Mouse (Mus musculus): ENCODE data around the gene Fancm. TPM values are rescaled to one million over a fixed set of nuclear protein-coding genes. Genes with fewer than 3 reads are reported as not detected.
A peak's percentile ranks its signal among the peaks of the same experiment; 100 is the strongest.
"Not testable (repeated sequence)": the region's sequence is repeated elsewhere in the genome, so short reads cannot be mapped to it uniquely, and the experiment has no call there.

Fancm gene
- total RNA-seq, 4 experiments from 2014 or later, result 3.4 to 4.2 (median 4.0) TPM

GRCm38 (mm10) chr12:65119451-65119850, 44.0 kb downstream of the Fancm start:
- DNase-seq (ENCODE audit: low spot score), result no peak

GRCm38 (mm10) chr12:65136121-65136520, 60.7 kb downstream of the Fancm start:
- DNase-seq (ENCODE audit: low spot score), result not testable (repeated sequence)

- peak; percentile 94 for DNase-seq (ENCODE audit: low spot score)
Observed at GRCm38 (mm10) chr12:65172021-65172951, 96.9 kb downstream of the Fancm start, which contains the start of gene Mis18bp1. Gene Mis18bp1 (minus strand): TSS chr12:65172604.

- DNase-seq (ENCODE audit: low spot score), result not testable (repeated sequence)
Observed at GRCm38 (mm10) chr12:65172959-65173358, 97.6 kb downstream of the Fancm start.

GRCm38 (mm10) chr12:65173736-65174135, 98.3 kb downstream of the Fancm start:
- DNase-seq (ENCODE audit: low spot score), result no peak

Other genes starting within 250 kb of the Fancm start
- gene Gm527, start 157.7 kb upstream of the Fancm start, total RNA-seq (2022), result 1 to 10 TPM; 1.8 to 3.3 (median 2.9) TPM
- gene Klhl28, start 110.1 kb upstream of the Fancm start, total RNA-seq (2022), result 10 to 100 TPM in 3 of 4 experiments, 1 to 10 TPM in 1; 8.8 to 14.1 (median 11.0) TPM
- 10 to 100 TPM in 1 of 4 experiments, 1 to 10 TPM in 3; 9.3 to 13.6 (median 9.7) TPM for gene Togaram1, start 109.8 kb upstream of the Fancm start, total RNA-seq (2022)
- gene Prpf39, start 39.3 kb upstream of the Fancm start, total RNA-seq (2022), result 10 to 100 TPM; 10.7 to 13.4 (median 11.9) TPM
- gene Fkbp3, start 1.6 kb upstream of the Fancm start, total RNA-seq (2022), result 100 to 1,000 TPM; 246 to 282 (median 260) TPM
- gene Mis18bp1, start 97.0 kb downstream of the Fancm start, total RNA-seq (2022), result under 1 TPM; 0.06 to 0.60 (median 0.21) TPM
- gene Wdr20rt, start 149.9 kb downstream of the Fancm start, total RNA-seq (2022), result under 1 TPM in 1 of 4 experiments, not detected in 3; 0.16 TPM

Data from heart, adult 8-10 months (tissue).